Mouse (Mus musculus): ENCODE data around the gene Gm45234.

Gene Gm45234

DNA sequence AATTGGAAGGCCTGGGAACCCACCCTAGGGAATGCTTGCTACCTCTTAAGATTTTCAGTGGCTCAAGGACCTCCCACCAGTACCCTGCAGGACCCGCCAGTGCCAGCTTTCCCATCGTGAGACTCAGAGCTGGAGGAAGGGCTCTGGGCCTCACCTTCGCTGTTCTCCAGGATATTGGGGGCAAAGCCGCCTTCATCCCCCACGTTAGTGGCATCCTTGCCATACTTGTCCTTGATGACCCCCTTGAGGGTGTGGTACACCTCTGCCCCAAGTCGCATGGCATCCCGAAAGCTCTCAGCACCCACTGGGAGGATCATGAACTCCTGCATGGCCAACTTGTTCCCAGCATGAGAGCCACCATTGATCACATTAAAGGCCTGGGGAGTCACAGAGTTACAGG is 10.1 kb upstream of the Gm45234 start:
- no peak for DNase-seq (ENCODE audit: low spot score)

DNA sequence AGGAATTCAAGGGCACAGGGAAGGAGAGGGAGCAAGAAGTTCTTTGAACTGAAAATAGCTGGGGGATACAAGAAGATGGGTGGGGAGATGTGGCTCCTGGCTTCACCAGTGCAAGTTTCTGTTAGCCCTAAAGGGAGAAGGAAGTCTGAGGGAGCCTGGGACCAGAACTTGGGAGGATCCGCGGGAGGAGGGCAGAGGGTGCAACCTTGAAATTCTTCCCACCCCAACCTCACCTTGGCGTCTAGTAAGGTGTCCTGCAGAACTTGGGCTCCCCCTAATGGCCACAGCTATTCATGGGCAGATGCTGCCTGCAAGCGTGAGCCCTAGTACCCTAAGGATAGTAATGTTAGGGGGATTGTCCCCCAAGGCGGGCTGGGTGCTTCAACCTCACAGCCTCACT is 3.4 kb upstream of the Gm45234 start:
- peak; percentile 91 for DNase-seq (ENCODE audit: low spot score)

DNA sequence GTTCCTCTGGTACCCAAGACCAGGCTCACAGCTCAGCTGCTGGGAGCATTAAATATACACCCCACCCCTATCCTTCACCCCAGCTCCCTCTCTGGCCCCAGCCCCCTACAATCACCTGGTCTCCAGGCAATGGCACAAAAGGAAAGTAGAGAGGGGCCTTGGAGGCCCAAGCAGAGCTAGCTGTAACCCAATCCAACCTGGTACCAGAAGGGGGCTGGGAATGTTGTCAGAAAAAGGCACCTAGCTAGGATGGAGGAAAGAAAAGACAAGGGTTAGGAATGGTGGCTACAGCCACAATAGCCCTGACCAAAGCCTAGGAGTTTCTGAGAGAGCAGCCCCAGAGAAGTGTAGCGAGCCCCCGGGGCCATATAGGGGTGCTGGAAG is 3.0 kb upstream of the Gm45234 start:
- DNase-seq (ENCODE audit: low spot score), result no peak

DNA sequence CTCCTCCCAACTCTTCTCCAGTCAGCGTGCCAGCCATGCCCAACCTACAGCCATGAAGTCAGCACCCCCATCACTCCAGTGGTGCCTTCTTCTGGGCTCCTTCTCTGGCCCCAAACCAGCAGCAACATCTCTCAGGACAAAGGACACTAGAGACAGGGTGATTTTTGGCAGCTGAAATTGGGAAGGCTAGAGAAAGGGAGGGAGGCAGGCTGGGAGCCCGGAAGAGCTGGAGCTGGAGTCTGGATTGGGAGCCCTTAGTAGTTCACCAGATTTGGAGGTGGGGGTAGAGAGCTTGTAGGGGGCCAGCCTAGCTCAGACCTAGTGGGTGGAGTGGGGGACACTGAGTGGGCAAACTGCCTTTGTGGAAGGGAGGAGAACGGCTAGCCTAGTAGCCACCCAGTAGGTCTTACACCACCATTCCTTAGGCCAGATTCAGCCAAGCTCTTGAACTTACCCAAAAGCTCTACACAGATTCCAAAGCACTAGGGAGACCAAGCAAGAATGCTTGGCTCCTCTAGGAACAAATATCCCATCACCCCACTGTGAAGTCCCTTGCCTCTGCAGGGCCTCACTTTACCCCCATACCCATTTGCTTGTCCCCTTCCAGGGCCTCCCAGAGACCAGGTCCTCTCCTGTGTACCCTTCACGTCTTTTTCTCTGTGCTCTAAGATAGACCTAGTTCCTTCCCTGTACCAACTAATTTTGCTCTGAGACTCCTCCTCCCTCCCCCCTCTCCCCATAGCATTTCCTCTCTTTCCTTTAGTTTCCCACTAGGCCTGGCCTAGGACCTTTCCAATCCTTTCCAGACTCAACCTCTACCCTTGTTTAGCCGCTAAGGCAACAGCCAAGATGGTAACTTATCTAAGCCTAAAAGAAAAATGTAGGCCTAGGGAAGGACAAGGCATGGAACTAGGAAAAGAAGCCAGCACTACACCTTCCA is 2.4 kb upstream of the Gm45234 start:
- DNase-seq (ENCODE audit: low spot score), result peak; percentile 44

DNA sequence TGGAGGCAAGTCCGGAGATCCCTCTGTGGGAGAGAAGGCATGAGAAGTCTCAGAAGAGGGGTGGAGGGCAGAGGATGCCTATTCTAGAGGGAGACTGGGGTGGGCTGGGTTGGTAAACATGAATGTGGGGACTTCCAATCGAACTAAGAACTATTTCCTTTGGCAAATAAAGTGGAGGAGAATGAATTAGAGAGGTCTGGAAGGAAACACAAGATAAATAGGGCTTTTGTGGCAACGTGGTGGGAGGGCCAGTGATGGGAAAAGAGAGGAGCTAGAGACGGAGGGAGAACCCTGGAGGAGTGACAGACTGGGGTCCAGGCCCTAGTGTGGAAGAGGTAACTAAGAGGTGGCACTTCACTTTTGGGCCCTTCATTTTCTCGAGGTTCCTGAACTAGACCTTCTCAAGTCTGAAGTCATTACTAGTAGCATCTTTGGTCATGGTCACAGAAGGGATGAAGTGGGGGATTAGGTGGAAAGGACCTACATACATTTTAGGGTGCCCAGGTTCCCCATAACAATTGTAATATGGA is 1.6 kb upstream of the Gm45234 start:
- DNase-seq (ENCODE audit: low spot score), result no peak

GRCm38 (mm10) chr6:124756652-124757350 is 980 bp upstream of the Gm45234 start:
- peak; percentile 89 for DNase-seq (ENCODE audit: low spot score)

GRCm38 (mm10) chr6:124755306-124755705 is 515 bp downstream of the Gm45234 start:
- DNase-seq (ENCODE audit: low spot score), result no peak

DNA sequence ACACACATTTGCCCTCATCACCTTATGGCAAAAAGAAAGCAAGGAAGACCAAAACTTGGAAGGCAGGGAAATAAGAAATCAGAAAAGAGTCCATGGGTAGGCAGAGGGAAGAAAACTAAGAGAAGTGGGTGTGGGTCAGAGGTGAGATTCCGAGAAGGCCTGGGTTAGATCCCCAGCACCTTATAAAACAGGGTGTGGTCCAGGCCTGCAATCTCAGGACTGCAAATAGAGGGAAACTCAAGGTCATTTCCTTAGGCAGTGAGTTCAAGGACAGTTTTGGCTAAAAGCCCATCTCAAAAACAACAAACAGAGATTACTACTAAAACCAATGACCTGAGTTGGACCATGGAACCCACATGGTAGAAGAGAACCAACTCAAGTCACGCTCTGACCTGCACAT is 2.0 kb downstream of the Gm45234 start:
- no peak for DNase-seq (ENCODE audit: low spot score)

GRCm38 (mm10) chr6:124750405-124750804 is 5.4 kb downstream of the Gm45234 start:
- DNase-seq (ENCODE audit: low spot score), result no peak

DNA sequence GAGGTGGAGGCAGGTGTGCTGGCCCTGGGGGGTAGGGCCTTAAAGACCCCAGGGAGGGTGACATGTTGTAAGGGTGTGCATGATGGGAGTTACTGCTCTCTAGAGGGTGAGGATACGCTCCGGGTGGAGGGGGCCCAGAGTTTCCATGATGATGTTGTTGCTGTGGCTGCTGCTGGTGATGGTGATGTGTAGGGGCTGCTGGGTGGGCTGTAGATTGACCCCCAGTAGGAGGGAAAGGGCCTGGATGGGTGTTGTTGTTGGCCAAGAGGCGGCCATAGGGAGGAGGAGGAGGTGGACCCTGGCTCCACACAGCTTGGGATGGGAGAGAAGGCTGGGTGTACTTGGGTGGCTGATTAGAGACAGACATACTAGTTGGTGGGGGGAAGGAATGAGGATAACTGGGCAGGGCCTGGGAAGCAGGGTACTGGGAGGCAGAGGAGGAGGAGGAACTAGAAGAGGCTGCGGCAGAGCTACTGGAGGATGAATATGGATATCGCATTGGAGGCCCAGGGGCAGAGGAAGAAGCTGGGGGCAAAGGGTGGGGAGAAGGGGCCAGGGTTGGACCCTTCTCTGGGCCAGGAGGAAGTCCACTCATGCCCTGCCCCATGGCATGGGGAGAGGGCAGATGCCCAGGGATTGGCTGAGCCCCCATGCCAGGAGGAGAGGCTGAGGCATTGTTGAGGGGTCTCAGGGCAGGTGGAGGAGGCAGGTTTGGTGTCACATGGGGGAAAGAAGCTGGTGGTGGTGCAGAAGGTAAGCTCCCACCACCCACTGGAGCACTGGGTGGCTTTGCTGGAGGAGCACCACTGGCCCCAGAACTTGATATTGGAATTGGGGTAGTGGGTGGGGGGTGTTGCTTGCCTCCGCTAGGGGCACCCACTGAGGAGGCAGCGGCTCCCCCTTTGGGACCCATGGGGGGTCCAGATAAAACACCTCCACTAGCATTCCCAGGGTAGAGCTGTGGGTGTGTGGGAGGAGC is 8.9 kb downstream of the Gm45234 start:
- DNase-seq (ENCODE audit: low spot score), result no peak

DNA sequence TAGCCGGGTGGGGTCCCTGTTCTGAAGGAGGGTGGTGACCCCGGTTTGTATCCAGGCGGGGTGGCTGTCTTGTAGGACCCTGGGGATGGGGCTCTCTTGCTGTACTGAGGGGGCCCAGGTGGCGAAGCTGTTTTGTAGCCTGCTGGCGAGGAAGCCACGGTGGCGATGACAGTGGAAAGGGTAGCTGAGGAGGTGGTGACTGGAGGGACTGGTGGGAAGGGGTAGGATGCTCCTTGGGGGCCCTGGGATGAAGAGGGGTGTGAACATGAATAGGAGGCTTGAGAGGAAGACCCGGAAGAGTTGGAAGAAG is 9.6 kb downstream of the Gm45234 start:
- DNase-seq (ENCODE audit: low spot score), result no peak

DNA sequence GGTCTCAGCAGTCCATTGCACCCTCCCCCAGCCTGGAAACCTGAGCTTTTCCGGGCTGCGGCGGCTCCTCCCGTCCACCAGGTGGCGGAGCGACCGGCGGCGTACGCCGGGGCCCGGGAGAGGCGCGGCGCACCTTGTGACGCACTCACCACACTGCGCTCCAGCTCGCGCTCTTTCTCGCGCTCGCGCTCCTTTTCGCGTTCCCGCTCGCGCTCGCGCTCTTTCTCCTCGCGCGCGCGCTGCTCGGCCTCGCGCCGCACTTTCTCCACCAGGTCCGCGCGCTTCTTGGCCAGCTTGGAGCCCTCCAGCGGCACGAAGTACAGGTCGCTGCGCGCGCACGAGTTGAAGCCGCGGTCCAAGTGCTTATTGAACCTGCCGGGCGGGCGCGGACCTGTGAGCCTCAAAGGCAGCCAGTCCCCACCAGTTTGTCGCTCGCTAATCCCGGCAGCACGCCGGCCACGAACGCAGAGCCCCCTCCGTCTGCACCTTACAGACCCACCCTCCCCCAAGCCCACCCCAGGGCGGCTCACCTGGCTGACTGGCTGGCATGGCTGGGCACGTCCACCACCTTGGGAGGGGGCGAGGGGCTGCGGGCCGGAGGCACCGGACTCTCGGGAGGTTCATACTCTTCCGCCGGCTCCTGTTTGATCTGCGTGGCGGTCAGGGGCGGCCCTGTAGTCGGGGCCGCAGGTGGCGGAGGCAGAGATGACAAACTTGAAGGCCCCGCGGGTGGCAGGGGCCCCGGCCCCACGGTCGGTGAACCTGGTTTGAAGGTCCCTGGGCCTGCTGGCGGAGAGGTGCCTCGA is 10.1 kb downstream of the Gm45234 start:
- DNase-seq (ENCODE audit: low spot score), result peak; percentile 93

DNA sequence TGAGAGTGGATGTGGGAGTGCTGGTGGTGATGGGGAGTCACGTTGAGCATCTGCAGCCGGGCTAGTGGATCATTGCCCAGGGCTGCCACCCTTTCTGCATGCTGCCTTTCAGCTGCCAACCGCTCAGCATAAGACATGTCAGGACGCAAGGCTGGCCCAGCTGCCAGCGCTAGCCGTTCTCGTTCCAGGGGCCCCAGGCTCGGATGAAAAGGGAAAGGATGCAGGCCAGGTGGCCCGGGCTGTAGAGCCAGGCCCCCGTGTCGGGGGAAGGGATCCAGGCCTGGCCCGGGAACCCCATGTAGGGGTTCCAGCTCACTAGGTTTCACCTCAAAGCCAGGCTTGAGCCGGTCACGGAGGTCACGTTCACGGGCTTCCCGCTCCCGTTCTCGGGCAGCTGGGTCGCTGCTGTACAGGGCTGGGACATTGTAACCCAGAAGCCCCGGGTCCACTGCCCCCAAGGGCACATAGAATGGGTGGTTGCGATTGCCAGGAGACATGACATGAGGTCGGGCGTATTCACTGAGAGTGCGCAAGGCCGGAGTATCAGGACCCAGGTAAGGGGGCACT is 11.0 kb downstream of the Gm45234 start:
- DNase-seq (ENCODE audit: low spot score), result no peak

- DNase-seq (ENCODE audit: low spot score), result no peak
These were observed 12.2 kb downstream of the Gm45234 start for GRCm38 (mm10) chr6:124743647-124744046.

DNA sequence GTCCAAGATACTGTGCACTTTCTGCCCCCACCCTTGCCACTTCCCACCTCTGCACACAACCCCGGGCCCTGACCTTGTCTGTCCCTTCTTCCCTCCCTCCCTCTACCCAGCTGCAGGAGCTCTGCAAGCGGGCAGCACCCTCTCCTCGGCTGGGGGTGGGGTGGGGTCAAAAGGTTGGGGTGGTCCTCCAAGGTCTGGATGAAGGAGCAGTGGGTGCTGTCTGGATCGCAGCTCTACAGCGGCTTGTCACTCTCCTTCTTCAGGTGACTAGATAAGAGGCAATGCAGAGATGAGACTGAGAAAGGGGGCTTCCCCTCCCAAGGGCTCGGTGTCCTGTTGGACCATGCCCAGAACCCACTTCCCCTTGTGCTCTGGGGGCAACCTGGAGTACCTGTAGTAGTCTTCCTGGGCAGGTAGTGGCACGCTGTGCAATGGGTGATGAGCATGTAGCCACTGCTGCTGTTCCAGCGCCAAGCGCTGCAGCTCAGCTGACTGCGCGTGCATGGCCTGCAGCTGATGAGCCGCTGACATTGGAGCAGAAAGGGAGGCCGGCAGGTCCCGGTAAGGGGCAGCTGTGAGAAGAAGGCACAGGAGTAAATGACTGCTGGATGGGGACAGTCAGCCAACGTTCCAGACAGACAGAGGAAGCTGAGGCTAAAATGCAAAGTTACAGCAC is 12.8 kb downstream of the Gm45234 start:
- no peak for DNase-seq (ENCODE audit: low spot score)

DNA sequence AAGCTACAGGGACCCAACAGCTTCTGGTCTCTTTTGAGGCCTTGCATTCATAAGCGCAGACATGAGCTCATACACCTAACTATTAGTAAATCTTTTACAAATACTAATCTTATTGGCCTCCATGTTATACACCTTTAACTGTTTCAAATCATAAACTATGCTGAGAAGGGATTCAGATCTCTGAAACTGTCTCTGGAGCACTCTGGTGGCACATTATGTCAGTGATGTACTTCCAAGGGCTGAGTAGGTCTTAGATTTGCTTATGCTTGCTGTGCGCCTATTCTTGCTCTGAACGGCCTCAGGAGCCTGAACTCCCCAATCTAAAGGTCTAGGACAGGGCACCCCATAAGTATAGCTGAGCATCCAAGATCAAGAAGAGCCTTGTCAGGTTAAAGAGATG is 14.0 kb downstream of the Gm45234 start:
- no peak for DNase-seq (ENCODE audit: low spot score)

- DNase-seq (ENCODE audit: low spot score), result peak; percentile 86
These were observed 14.7 kb downstream of the Gm45234 start, which contains the start of gene Grcc10 for GRCm38 (mm10) chr6:124740888-124741761. Gene Grcc10, minus strand, starts transcription at chr6:124741374.

GRCm38 (mm10) chr6:124740211-124740887 is 15.5 kb downstream of the Gm45234 start:
- peak; percentile 38 for DNase-seq (ENCODE audit: low spot score)
